Mouse (Mus musculus): ENCODE measurements around the gene Gm20388.

- no peak for TF ChIP-seq CHD2 (IDR thresholded peaks at IDR 0.05; ENCODE audit: low read depth, low read length)
- TF ChIP-seq HCFC1 (IDR thresholded peaks at IDR 0.05; ENCODE audit: borderline replicate concordance, insufficient read depth, low read length), result no peak
These were observed 1169.3 kb downstream of the Gm20388 start for GRCm38 (mm10) chr8:121079944-121080343.
